Mouse (Mus musculus) liver, embryonic 11.5 days (tissue): ENCODE results near the gene Tns3. TPM values are rescaled to one million over a fixed set of nuclear protein-coding genes. Genes with fewer than 3 reads are reported as not detected.

Experiments used
- ATAC-seq: fragments of 200-750 bp; cut with Nextera tagmentation; replicated peaks from 2 replicates; pipeline ENCODE4 v1.8.0; 2017; ENCODE audit warnings: moderate number of reproducible peaks, mild to moderate bottlenecking, moderate TSS enrichment, moderate library complexity; ENCODE audit not compliant: low FRiP score
- DNase-seq: peaks from one replicate; pipeline ENCODE4 v3.0.0-alpha.2; 2017; ENCODE audit warnings: low spot score
- H3K27ac ChIP-seq: fragments of 300-500 bp; sonication (generic); 2 replicates; pipeline ENCODE4 v1.5.1; 2014; ENCODE audit warnings: mild to moderate bottlenecking, low read depth, low read length, control low read depth
- H3K27me3 ChIP-seq: fragments of 300-500 bp; sonication (generic); replicated peaks from 2 replicates; pipeline ENCODE4 v1.6.1; 2014; ENCODE audit warnings: low read length, mixed read lengths; ENCODE audit not compliant: control insufficient read depth, insufficient read depth
- H3K36me3 ChIP-seq: fragments of 300-500 bp; sonication (generic); 2 replicates; pipeline ENCODE4 v1.6.1; 2014; ENCODE audit warnings: mild to moderate bottlenecking, low read length, moderate library complexity, mixed read lengths; ENCODE audit not compliant: control insufficient read depth, insufficient read depth
- H3K4me1 ChIP-seq: fragments of 300-500 bp; sonication (generic); replicated peaks from 2 replicates; pipeline ENCODE4 v1.6.1; 2014; ENCODE audit warnings: low read length, mixed read lengths; ENCODE audit not compliant: control insufficient read depth, insufficient read depth
- H3K4me2 ChIP-seq: fragments of 300-500 bp; sonication (generic); 2 replicates; pipeline ENCODE4 v1.6.1; 2014; ENCODE audit warnings: mild to moderate bottlenecking, control low read depth, moderate library complexity
- H3K4me3 ChIP-seq: fragments of 300-500 bp; sonication (generic); 2 replicates; pipeline ENCODE4 v1.5.1; 2014; ENCODE audit warnings: low read depth, low read length, control low read depth
- H3K9ac ChIP-seq: fragments of 300-500 bp; sonication (generic); 2 replicates; pipeline ENCODE4 v1.6.1; 2014; ENCODE audit warnings: low read depth, low read length, control low read depth
- H3K9me3 ChIP-seq: fragments of 300-500 bp; sonication (generic); 2 replicates; pipeline ENCODE4 v1.6.1; 2016; ENCODE audit warnings: low read length, inconsistent platforms, mixed read lengths; ENCODE audit not compliant: control insufficient read depth
- WGBS: fragments of 180-500 bp; shearing (Covaris S2); extraction: QIAGEN DNeasy Blood & Tissue Kit; methylation state at CpG from one replicate; pipeline ENCODE4 v1.1.7; 2014; 5-methylcytosine and 5-hydroxymethylcytosine counted together
- polyA plus RNA-seq: library from polyadenylated mRNA; unstranded; fragments of >200 nt; fragmentation: Nextera tagmentation; extraction: Ambion mirVana; gene quantifications from 2 replicates; pipeline ENCODE4 v1.2.1, GENCODE M21; 2014

Tns3 gene
- polyA plus RNA-seq, 1 experiment from 2014 or later, result 9.8 TPM

GRCm38 (mm10) chr11:8427660-8428059, 236.7 kb downstream of the Tns3 start:
- 85% methylated on average over 11 of the region's 11 CpGs for WGBS
- peak; percentile 9 for DNase-seq
- Histone ChIP-seq H3K4me2 (no peak overlapping the region), H3K4me1 (no peaks in the 10 kb centered on the region), H3K4me3 (no peak overlapping the region), H3K9me3 (no peaks in the 10 kb centered on the region), H3K27ac (no peak overlapping the region), H3K27me3 (no peaks in the 10 kb centered on the region), H3K36me3 (peaks cover 3% of the 10 kb centered on the region; the same call in 1 of the 2 replicates), H3K9ac (no peak overlapping the region)
- ATAC-seq, result no peak

GRCm38 (mm10) chr11:8425226-8425570, 239.1 kb downstream of the Tns3 start:
- no peaks in the 10 kb centered on the region for H3K9me3 ChIP-seq
- DNase-seq (peak; percentile 27), ATAC-seq (no peak)
- 81% methylated on average over 5 of the region's 5 CpGs for WGBS
- H3K9ac ChIP-seq, result no peak overlapping the region
- H3K27me3 ChIP-seq, result no peaks in the 10 kb centered on the region
- no peak overlapping the region for H3K27ac ChIP-seq
- H3K4me2 ChIP-seq, result no peak overlapping the region
- no peak overlapping the region for H3K4me3 ChIP-seq
- H3K4me1 ChIP-seq, result no peaks in the 10 kb centered on the region
- peaks cover under 1% of the 10 kb centered on the region; the same call in 1 of the 2 replicates for H3K36me3 ChIP-seq

DNA sequence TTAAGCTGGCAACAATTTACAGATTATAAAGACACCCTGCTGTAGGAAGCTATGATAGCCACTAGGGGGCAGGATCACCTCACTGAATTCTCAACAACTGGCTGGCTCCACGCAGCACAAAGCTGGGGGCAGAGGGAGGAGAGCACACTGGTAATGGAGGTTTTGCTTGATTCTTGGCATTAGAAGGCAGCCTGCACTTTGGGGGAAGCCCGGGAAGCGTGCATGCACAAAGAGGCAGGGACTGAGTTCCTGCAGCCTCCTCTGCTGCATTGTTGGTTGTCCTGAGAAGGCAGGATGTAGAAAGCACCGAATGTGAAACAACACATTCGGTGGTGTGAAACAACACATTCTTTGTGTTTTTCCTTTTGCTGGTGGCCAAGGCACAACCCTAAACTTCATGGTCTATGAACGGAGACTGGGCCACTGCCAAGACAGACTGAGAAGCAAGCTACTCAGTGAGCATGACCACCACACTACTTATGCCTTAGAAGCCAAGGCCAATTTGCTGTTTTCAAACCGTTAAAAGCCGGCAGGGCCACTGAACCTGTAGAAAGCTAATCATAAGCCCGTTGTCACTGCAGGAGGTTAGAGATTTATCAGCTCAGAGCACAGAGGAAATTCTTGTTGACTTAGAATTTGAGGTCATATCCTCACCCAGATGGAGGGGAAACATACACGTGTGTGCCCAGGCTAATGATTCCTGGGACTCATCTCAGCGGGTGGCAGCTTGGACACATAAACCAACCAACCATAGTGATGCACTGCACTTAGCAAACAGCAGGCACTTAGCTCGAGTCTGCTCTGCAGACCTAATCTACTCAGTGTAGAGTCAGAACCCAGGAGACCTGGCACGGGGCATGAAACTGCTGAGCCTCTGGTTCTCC, 239.8 kb downstream of the Tns3 start:
- Histone ChIP-seq H3K27ac (no peak overlapping the region), H3K4me3 (no peak overlapping the region), H3K9ac (no peak overlapping the region), H3K27me3 (no peaks in the 10 kb centered on the region), H3K9me3 (no peaks in the 10 kb centered on the region), H3K4me2 (no peak overlapping the region; the same call in 1 of the 2 replicates), H3K4me1 (no peaks in the 10 kb centered on the region), H3K36me3 (no peaks in the 10 kb centered on the region)
- DNase-seq (peak; percentile 54), ATAC-seq (peak; percentile 39; the same call in 1 of the 2 replicates)
- 47% methylated on average over 13 of the region's 13 CpGs for WGBS

- H3K4me1 ChIP-seq, result no peaks in the 10 kb centered on the region
- no peak overlapping the region for H3K27ac ChIP-seq
- no peaks in the 10 kb centered on the region for H3K27me3 ChIP-seq
- WGBS, result 27% methylated on average over 18 of the region's 18 CpGs
- no peaks in the 10 kb centered on the region for H3K36me3 ChIP-seq
- H3K4me3 ChIP-seq, result no peak overlapping the region
- ATAC-seq (no peak), DNase-seq (peak; percentile 59)
- H3K9ac ChIP-seq, result no peak overlapping the region
- no peaks in the 10 kb centered on the region for H3K9me3 ChIP-seq
- H3K4me2 ChIP-seq, result no peak overlapping the region
These were observed 259.0 kb downstream of the Tns3 start for GRCm38 (mm10) chr11:8405225-8405899.

DNA sequence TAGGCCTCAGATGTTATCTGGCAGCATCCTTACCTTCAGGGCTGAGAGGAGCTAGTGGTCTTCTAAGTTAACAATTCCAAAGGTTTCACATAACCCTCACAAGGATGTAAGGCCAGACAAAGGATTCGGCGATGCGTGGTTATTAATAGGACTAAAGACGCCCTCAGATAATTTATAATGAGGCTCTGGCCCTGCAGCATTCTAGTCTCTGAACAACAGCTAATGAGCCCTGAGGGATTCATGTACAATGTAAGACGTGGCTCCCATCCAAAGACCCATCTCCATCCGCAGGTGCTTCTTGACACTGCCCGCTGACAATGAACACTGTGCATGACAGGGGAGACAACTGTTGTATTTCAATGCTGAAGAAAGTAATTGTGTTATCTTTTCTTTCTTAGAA, 263.0 kb downstream of the Tns3 start:
- DNase-seq (no peak), ATAC-seq (no peak)
- Histone ChIP-seq H3K4me3 (no peak overlapping the region), H3K9ac (no peak overlapping the region), H3K9me3 (no peaks in the 10 kb centered on the region), H3K4me1 (no peaks in the 10 kb centered on the region), H3K27me3 (no peaks in the 10 kb centered on the region), H3K36me3 (no peaks in the 10 kb centered on the region), H3K4me2 (no peak overlapping the region), H3K27ac (no peak overlapping the region)
- WGBS, result 87% methylated on average over 7 of the region's 7 CpGs

- no peaks in the 10 kb centered on the region for H3K36me3 ChIP-seq
- DNase-seq, result no peak
- H3K4me3 ChIP-seq, result no peak overlapping the region
- no peak overlapping the region for H3K4me2 ChIP-seq
- no peaks in the 10 kb centered on the region for H3K9me3 ChIP-seq
- no peaks in the 10 kb centered on the region for H3K27me3 ChIP-seq
- no peaks in the 10 kb centered on the region for H3K4me1 ChIP-seq
- WGBS, result 68% methylated on average over 7 of the region's 7 CpGs
- ATAC-seq, result no peak
- H3K27ac ChIP-seq, result no peak overlapping the region
- H3K9ac ChIP-seq, result no peak overlapping the region
These were observed 268.0 kb downstream of the Tns3 start for GRCm38 (mm10) chr11:8396329-8396728.

DNA sequence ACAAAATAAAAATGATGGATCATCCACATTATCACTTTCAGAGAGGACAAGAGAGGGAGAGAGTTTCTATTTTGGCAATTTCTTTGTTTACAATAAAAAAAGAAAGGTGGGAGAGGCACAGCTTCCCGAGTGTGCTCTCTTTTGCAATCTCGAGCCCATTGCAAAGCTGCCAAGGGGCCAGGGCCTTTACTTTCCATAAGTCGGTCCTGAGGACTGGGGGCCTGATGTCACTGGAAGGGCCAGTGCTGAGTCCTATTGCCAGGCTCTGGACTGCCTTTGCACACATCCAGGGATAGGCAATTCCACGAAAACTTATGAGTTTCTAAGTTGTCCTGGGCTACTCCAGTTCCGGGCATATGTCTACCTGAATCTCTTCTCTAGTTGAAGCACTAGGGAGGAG, 272.8 kb downstream of the Tns3 start:
- no peak overlapping the region for H3K4me3 ChIP-seq
- no peaks in the 10 kb centered on the region for H3K4me1 ChIP-seq
- H3K27ac ChIP-seq, result no peak overlapping the region
- DNase-seq (no peak), ATAC-seq (no peak)
- no peak overlapping the region for H3K9ac ChIP-seq
- H3K27me3 ChIP-seq, result no peaks in the 10 kb centered on the region
- no peaks in the 10 kb centered on the region for H3K36me3 ChIP-seq
- no peaks in the 10 kb centered on the region for H3K9me3 ChIP-seq
- no peak overlapping the region for H3K4me2 ChIP-seq
- 61% methylated on average over 5 of the region's 5 CpGs for WGBS

- ATAC-seq (no peak), DNase-seq (no peak)
- H3K9me3 ChIP-seq, result no peaks in the 10 kb centered on the region
- no peaks in the 10 kb centered on the region for H3K4me1 ChIP-seq
- H3K27me3 ChIP-seq, result no peaks in the 10 kb centered on the region
- H3K36me3 ChIP-seq, result no peaks in the 10 kb centered on the region
- no peak overlapping the region for H3K27ac ChIP-seq
- H3K9ac ChIP-seq, result no peak overlapping the region
- H3K4me2 ChIP-seq, result no peak overlapping the region
- H3K4me3 ChIP-seq, result no peak overlapping the region
- WGBS, result 76% methylated on average over 7 of the region's 7 CpGs
These were observed 278.4 kb downstream of the Tns3 start for GRCm38 (mm10) chr11:8385891-8386405.
